Comparison of ENCODE assay signal across 8 mouse cellular contexts in the genomic region with DNA sequence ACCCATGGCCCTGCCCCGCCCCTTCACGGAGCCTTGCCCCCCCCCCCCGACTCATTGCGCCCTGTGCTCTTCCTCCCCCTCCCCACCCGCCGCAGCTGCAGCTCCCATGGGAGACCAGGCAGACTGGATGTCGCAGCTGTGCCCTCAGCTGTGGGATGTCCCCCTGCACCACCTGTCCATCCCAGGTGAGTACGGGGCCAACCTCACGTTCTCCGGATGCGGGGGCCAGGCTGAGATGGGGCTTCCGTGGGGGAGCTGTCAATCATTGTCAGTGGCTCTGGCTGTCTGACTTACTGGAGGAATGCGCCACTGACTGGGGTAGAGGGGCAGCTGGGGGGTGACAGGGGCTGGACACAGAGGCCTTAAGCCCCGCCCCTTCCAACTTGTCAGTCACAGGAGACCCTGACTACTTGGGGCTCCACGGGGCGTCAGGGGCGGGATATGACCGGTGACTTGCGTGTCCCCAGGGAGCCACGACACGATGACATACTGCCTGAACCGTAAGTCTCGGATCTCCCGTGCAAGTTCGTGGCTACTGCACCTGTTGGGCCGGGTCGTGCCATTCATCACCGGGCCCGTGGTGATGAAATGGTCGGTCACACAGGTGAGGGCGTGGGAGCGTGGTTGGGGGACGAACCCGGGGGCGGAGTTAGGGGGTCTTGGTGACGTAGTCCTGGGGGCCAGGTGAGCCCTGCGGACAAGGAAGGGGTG. TPM values are rescaled to one million over a fixed set of nuclear protein-coding genes. Genes with fewer than 3 reads are reported as not detected.
DNase-seq lines count a peak whose midpoint lies in the region; ATAC-seq and TF ChIP-seq lines count a peak whose summit lies in the region.
"Had no signal": no experiment of that assay in that cellular context is flagged by ENCODE, and none has a peak within 500 bp of the region (broad histone marks: within the 10 kb centered on the region; RNA-seq: fewer than 3 reads in every experiment).

No protein-coding gene starts in this region.

- TF ChIP-seq CTCF in C2C12 (IDR thresholded peaks at IDR 0.05; ENCODE audit: control insufficient read depth, insufficient read depth, insufficient read length) = no peak

- no peak overlapping the region for H3K4me3 ChIP-seq in C2C12 (ENCODE audit: insufficient read depth, poor library complexity, severe bottlenecking)
- H3K4me3 ChIP-seq in hindbrain, embryonic 14.5 days (replicated peaks; ENCODE audit: low read length) = peak overlapping the region; percentile 35
- peak overlapping the region; percentile 44 for H3K4me3 ChIP-seq in midbrain, embryonic 15.5 days

- H3K79me3 ChIP-seq in C2C12 (ENCODE audit: low read depth) = peaks cover 8% of the 10 kb centered on the region

- no peak overlapping the region for H3ac ChIP-seq in C2C12 (ENCODE audit: control insufficient read depth, insufficient read length, low read depth)

- H3K27me3 ChIP-seq in C2C12 (ENCODE audit: control insufficient read depth, insufficient read depth, insufficient read length) = no peaks in the 10 kb centered on the region
- no peaks in the 10 kb centered on the region for H3K27me3 ChIP-seq in hindbrain, embryonic 14.5 days (ENCODE audit: control insufficient read depth, insufficient read depth, low read length)
- no peaks in the 10 kb centered on the region for H3K27me3 ChIP-seq in midbrain, embryonic 15.5 days (replicated peaks)

- peak; percentile 80 for ATAC-seq in CD4-positive, CD25-positive, alpha-beta regulatory T cell, adult 4 months
- peak; percentile 18 for ATAC-seq in hindbrain, embryonic 14.5 days (ENCODE audit: low FRiP score)
- peak; percentile 34 for ATAC-seq in midbrain, embryonic 15.5 days (replicated peaks)

- peak overlapping the region; percentile 49 for H3K9ac ChIP-seq in hindbrain, embryonic 14.5 days
- peak overlapping the region; percentile 43 for H3K9ac ChIP-seq in midbrain, embryonic 15.5 days

- DNase-seq in embryo, embryonic 10.5 days (ENCODE audit: low spot score) = peak; percentile 66
- DNase-seq in hindbrain, embryonic 14.5 days (ENCODE audit: low spot score) = no peak
- peak; percentile 34 to 42 for DNase-seq in left cerebral cortex, postnatal 14 days (ENCODE audit: low spot score in 2 of 2)
- DNase-seq in testis, postnatal 10 days (ENCODE audit: low spot score) = peak; percentile 64

- peaks cover 19% of the 10 kb centered on the region for H3K79me2 ChIP-seq in C2C12 (ENCODE audit: control insufficient read depth, insufficient read depth)

- no peak overlapping the region for H3K27ac ChIP-seq in hindbrain, embryonic 14.5 days
- H3K27ac ChIP-seq in midbrain, embryonic 15.5 days = no peak overlapping the region

- H3K4me1 ChIP-seq in hindbrain, embryonic 14.5 days (replicated peaks; ENCODE audit: control insufficient read depth, insufficient read depth, low read length) = peaks cover 17% of the 10 kb centered on the region
- H3K4me1 ChIP-seq in midbrain, embryonic 15.5 days = peaks cover 25% of the 10 kb centered on the region

- no peaks in the 10 kb centered on the region for H3K9me3 ChIP-seq in hindbrain, embryonic 14.5 days (ENCODE audit: control insufficient read depth, low read length)
- H3K9me3 ChIP-seq in midbrain, embryonic 15.5 days = no peaks in the 10 kb centered on the region

- intact Hi-C loops in left cerebral cortex, postnatal 14 days (cut with DNase I) = loop anchor here (10.0 kb wide), 1 partner anchor 1436 kb away; a partner anchor contains a TSS

- under 1% methylated on average over 35 of the region's 37 CpGs for WGBS in hindbrain, embryonic 14.5 days
- under 1% methylated on average over 37 of the region's 37 CpGs for WGBS in midbrain, embryonic 15.5 days

- H3K4me2 ChIP-seq in hindbrain, embryonic 14.5 days (replicated peaks) = peak overlapping the region; percentile 73
- peak overlapping the region; percentile 87 for H3K4me2 ChIP-seq in midbrain, embryonic 15.5 days

- peaks cover 31% of the 10 kb centered on the region for H3K36me3 ChIP-seq in C2C12 (ENCODE audit: control insufficient read depth, insufficient read depth)
- H3K36me3 ChIP-seq in hindbrain, embryonic 14.5 days (replicated peaks; ENCODE audit: control insufficient read depth, insufficient read depth) = peaks cover 35% of the 10 kb centered on the region
- H3K36me3 ChIP-seq in midbrain, embryonic 15.5 days (replicated peaks) = peaks cover 28% of the 10 kb centered on the region

TF ChIP-seq in C2C12, 6 proteins besides CTCF, POLR2A, EP300 and RAD21:
- TF ChIP-seq USF1 (IDR thresholded peaks at IDR 0.05; ENCODE audit: low read depth) (no peak), MYOD1 (IDR thresholded peaks at IDR 0.05; ENCODE audit: control insufficient read depth, insufficient read length, low read depth) (peak; percentile 22)

RNA-seq across cellular contexts. Expression of a gene that starts 1.3 kb away (rescaled TPM):
- polyA plus RNA-seq in C2C12 (2012; fragmentation: generic; extraction: Trizol) = 0.78 TPM
- 1 to 10 TPM in 1 of 2 experiments, under 1 TPM in 1; 0.89 to 2.3 TPM for polyA plus RNA-seq in CD4-positive, CD25-positive, alpha-beta regulatory T cell, adult 4 months (2017; shearing (Covaris generic))
- polyA plus RNA-seq in hindbrain, embryonic 14.5 days (2014; fragmentation: Nextera tagmentation; extraction: Ambion mirVana) = 1.7 and 3.2 TPM in 2 replicates
- total RNA-seq in left cerebral cortex, postnatal 14 days (2021) = 1 to 10 TPM; 8.6 to 8.7 TPM
- 7.0 and 7.5 TPM in 2 replicates for polyA plus RNA-seq in midbrain, embryonic 15.5 days (2015; fragmentation: Nextera tagmentation; extraction: Ambion mirVana)
- total RNA-seq: gastrocnemius, adult 8-10 months had no signal

RNA-seq across cellular contexts. Expression of a gene that starts 6.9 kb away (rescaled TPM):
- polyA plus RNA-seq in C2C12 (2012; fragmentation: generic; extraction: Trizol) = 0.14 TPM
- 1 to 10 TPM; 2.0 to 3.1 TPM for polyA plus RNA-seq in CD4-positive, CD25-positive, alpha-beta regulatory T cell, adult 4 months (2017; shearing (Covaris generic))
- polyA plus RNA-seq in hindbrain, embryonic 14.5 days (2014; fragmentation: Nextera tagmentation; extraction: Ambion mirVana) = 0.46 and 0.47 TPM in 2 replicates
- total RNA-seq in left cerebral cortex, postnatal 14 days (2021) = under 1 TPM; 0.42 to 0.53 TPM
- 0.56 and 0.58 TPM in 2 replicates for polyA plus RNA-seq in midbrain, embryonic 15.5 days (2015; fragmentation: Nextera tagmentation; extraction: Ambion mirVana)

RNA-seq across cellular contexts. Expression of a gene that starts 6.9 kb away (rescaled TPM):
- polyA plus RNA-seq in C2C12 (2012; fragmentation: generic; extraction: Trizol) = 56.7 TPM
- 10 to 100 TPM; 10.9 to 18.3 TPM for polyA plus RNA-seq in CD4-positive, CD25-positive, alpha-beta regulatory T cell, adult 4 months (2017; shearing (Covaris generic))
- polyA plus RNA-seq in hindbrain, embryonic 14.5 days (2014; fragmentation: Nextera tagmentation; extraction: Ambion mirVana) = 53.1 and 55.9 TPM in 2 replicates
- 10 to 100 TPM; 84.2 to 85.4 TPM for total RNA-seq in left cerebral cortex, postnatal 14 days (2021)
- polyA plus RNA-seq in midbrain, embryonic 15.5 days (2015; fragmentation: Nextera tagmentation; extraction: Ambion mirVana) = 67.0 and 67.3 TPM in 2 replicates

RNA-seq across cellular contexts. Expression of a gene that starts 8.8 kb away (rescaled TPM):
- 2.2 TPM for polyA plus RNA-seq in C2C12 (2012; fragmentation: generic; extraction: Trizol)
- polyA plus RNA-seq in CD4-positive, CD25-positive, alpha-beta regulatory T cell, adult 4 months (2017; shearing (Covaris generic)) = 1 to 10 TPM; 4.0 to 4.5 TPM
- 11.6 and 14.6 TPM in 2 replicates for polyA plus RNA-seq in hindbrain, embryonic 14.5 days (2014; fragmentation: Nextera tagmentation; extraction: Ambion mirVana)
- total RNA-seq in left cerebral cortex, postnatal 14 days (2021) = 10 to 100 TPM; 15.7 to 17.3 TPM
- 18.1 and 19.7 TPM in 2 replicates for polyA plus RNA-seq in midbrain, embryonic 15.5 days (2015; fragmentation: Nextera tagmentation; extraction: Ambion mirVana)

RNA-seq across cellular contexts. Expression of a gene that starts 28.8 kb away (rescaled TPM):
- 0.09 TPM for polyA plus RNA-seq in C2C12 (2012; fragmentation: generic; extraction: Trizol)
- 10 to 100 TPM in 1 of 2 experiments, 1 to 10 TPM in 1; 7.3 to 14.2 TPM for polyA plus RNA-seq in CD4-positive, CD25-positive, alpha-beta regulatory T cell, adult 4 months (2017; shearing (Covaris generic))
- polyA plus RNA-seq in hindbrain, embryonic 14.5 days (2014; fragmentation: Nextera tagmentation; extraction: Ambion mirVana) = 3.9 and 5.5 TPM in 2 replicates
- total RNA-seq in left cerebral cortex, postnatal 14 days (2021) = 10 to 100 TPM in 1 of 2 experiments, 1 to 10 TPM in 1; 4.2 to 10.7 TPM
- polyA plus RNA-seq in midbrain, embryonic 15.5 days (2015; fragmentation: Nextera tagmentation; extraction: Ambion mirVana) = 3.2 and 4.4 TPM in 2 replicates

Comparison
In these comparisons a context has a peak if more than half of its experiments do, and no peak if none do; other contexts are left out.
1. ATAC-seq: peak in every context shown above with its lines; median percentile 80 in CD4-positive, CD25-positive, alpha-beta regulatory T cell, adult 4 months; 34 in midbrain, embryonic 15.5 days; 18 in hindbrain, embryonic 14.5 days.